Mouse (Mus musculus) olfactory bulb, adult 2 months (tissue): ENCODE measurements at regions not wholly inside any gene's neighbourhood (a gene's known extent, or its start where the extent isn't known, plus 50 kb on each side); places are given as distances from the start of the nearest gene placed in this dataset.

Experiments used
- H3K27ac ChIP-seq: fragments of 200-500 bp; 2 replicates; pipeline ENCODE4 v1.5.1; 2012; ENCODE audit warnings: low read depth, low read length; ENCODE audit not compliant: insufficient read depth
- H3K4me1 ChIP-seq: fragments of 200-500 bp; 2 replicates; pipeline ENCODE4 v1.6.1; 2012; ENCODE audit warnings: low read length; ENCODE audit not compliant: control insufficient read depth, insufficient read depth
- H3K4me3 ChIP-seq: fragments of 200-500 bp; 2 replicates; pipeline ENCODE4 v1.5.1; 2012; ENCODE audit warnings: mild to moderate bottlenecking, low read depth, low read length, moderate library complexity; ENCODE audit not compliant: insufficient read depth
- CTCF ChIP-seq: fragments of 200-500 bp; IDR thresholded peaks from 2 replicates; pipeline ENCODE4 v1.5.1; 2012; ENCODE audit warnings: low read depth, mild to moderate bottlenecking, low read length, moderate library complexity; ENCODE audit not compliant: insufficient read depth
- POLR2A ChIP-seq: fragments of 200-500 bp; IDR thresholded peaks from 2 replicates; pipeline ENCODE4 v1.6.1; 2012; ENCODE audit warnings: mild to moderate bottlenecking, low read depth, low read length, moderate library complexity; ENCODE audit not compliant: insufficient read depth
- WGBS: fragments of 180-500 bp; shearing (Covaris S2); methylation state at CpG from one replicate; pipeline ENCODE4 v1.1.7; 2018; 5-methylcytosine and 5-hydroxymethylcytosine counted together

GRCm38 (mm10) chr15:93673976-93674375 lies 78.3 kb upstream of the Prickle1 start:
- Histone ChIP-seq H3K4me3 (no peak overlapping the region), H3K4me1 (no peaks in the 10 kb centered on the region), H3K27ac (no peak overlapping the region)
- TF ChIP-seq POLR2A = no peak
- TF ChIP-seq CTCF = no peak
- WGBS = 42% methylated on average over 10 of the region's 10 CpGs

DNA sequence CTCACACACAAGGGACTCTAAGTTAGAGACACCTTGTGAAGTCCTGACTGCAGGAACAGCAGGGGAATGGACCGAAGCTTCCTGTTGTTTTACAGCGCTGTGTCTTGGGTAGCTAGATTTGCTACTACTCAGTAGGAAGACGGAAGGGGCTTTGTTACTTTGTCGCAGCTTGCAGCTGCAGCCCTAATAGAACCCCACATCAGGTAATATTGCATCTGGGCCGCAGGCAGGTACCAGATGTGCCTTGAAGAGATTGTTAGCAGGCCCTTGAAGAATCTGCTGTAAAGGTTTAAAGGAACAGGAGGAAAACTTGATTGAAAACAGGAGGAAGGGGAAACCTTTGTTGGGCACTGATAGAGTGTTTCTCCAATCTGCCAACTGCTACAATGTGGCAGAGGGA lies 68.2 kb upstream of the Prickle1 start:
- H3K27ac ChIP-seq = no peak overlapping the region
- H3K4me3 ChIP-seq = no peak overlapping the region
- no peak for TF ChIP-seq POLR2A
- TF ChIP-seq CTCF = no peak
- WGBS = 85% methylated on average over 5 of the region's 5 CpGs
- no peaks in the 10 kb centered on the region for H3K4me1 ChIP-seq

- no peaks in the 10 kb centered on the region for H3K4me1 ChIP-seq
- TF ChIP-seq CTCF (no peak), POLR2A (no peak)
- no peak overlapping the region for H3K27ac ChIP-seq
- 96% methylated on average over 1 of the region's 1 CpGs for WGBS
- no peak overlapping the region for H3K4me3 ChIP-seq
These were observed 66.9 kb upstream of the Prickle1 start for GRCm38 (mm10) chr15:93662601-93663000.

GRCm38 (mm10) chr15:93661801-93662200 lies 66.1 kb upstream of the Prickle1 start:
- H3K4me3 ChIP-seq = no peak overlapping the region
- H3K27ac ChIP-seq = no peak overlapping the region
- H3K4me1 ChIP-seq = no peaks in the 10 kb centered on the region
- no peak for TF ChIP-seq POLR2A
- TF ChIP-seq CTCF = no peak
- 95% methylated on average over 2 of the region's 2 CpGs for WGBS

DNA sequence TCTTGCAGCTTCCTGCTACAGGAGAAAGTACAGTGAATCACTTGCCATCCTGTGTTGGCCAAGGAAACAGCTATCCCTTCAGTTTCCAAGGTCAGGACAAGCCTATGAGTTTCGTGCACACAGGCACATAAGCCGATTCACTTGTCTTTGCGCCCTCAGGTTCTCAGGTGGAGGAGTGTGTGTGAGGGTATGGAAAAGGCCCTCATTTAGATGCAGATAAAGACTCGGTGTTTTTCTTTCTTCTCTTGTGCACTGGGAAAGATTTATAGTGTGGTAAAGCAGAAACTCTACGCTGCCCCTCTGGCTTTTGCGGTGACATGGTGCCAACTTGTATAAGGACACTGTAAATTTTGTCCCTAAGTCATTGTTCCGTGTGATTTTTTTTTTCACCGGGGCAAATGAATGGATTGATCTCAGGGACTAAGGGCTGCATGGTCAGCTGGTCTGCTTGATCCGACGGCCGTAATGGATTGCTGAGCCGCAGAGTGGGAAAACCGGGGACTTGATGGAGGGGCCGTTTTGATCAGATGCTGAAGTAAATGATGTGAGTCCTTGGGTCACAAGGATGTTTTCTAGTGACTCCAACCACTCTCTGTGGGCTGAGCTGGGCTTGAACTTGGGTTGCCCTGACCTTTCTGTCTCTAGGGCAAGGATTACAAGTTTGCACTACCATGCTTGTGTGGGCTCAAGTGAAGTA lies 65.4 kb upstream of the Prickle1 start:
- 96% methylated on average over 14 of the region's 14 CpGs for WGBS
- Histone ChIP-seq H3K4me1 (no peaks in the 10 kb centered on the region), H3K27ac (no peak overlapping the region), H3K4me3 (no peak overlapping the region)
- TF ChIP-seq CTCF (no peak), POLR2A (no peak)

GRCm38 (mm10) chr15:93657171-93657570 lies 61.5 kb upstream of the Prickle1 start:
- 98% methylated on average over 6 of the region's 6 CpGs for whole genome bisulfite sequencing
- TF ChIP-seq CTCF (no peak), POLR2A (no peak)
- Histone ChIP-seq H3K27ac (no peak overlapping the region), H3K4me3 (no peak overlapping the region), H3K4me1 (no peaks in the 10 kb centered on the region)

DNA sequence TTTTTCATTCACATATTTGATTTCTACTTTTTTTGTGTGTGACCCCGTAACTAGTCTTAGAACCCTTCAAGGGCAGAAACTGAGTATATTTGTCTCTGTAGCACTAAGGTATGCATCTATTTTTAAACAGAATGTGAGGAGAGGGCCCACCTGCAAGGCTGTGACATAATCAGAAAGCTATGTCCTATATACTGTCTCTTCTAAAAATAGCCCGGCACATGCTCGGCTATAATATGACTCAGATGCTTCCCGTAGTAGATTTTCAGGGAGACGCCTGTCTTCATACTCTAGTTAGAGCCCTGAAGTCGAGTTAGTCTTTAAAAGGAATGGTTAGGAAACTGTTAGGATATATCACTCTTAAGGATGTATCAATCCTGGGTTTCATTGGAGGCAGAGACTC lies 61.0 kb upstream of the Prickle1 start:
- no peak for TF ChIP-seq CTCF
- no peak for TF ChIP-seq POLR2A
- WGBS = 45% methylated on average over 6 of the region's 6 CpGs

DNA sequence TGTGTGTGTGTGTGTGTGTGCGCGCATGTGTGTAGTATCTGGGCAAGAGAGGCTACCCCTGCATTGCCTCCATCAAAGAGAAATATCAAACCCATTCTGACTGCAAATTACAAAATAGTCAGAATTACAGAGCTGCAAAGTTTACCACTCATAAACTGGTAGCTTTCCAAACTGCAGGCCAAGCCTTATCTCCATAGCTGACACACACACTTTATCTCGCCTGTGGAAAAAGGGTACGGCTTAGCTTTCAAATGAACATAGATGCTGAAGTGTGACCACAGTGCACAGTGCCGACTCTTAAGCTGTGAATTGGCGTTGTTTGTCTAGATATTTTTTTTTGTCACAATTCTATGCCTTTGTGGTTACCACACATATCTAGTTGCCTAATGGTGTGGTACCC lies 60.1 kb upstream of the Prickle1 start:
- no peak overlapping the region for H3K4me3 ChIP-seq
- H3K27ac ChIP-seq = no peak overlapping the region
- TF ChIP-seq CTCF (no peak), POLR2A (no peak)
- no peaks in the 10 kb centered on the region for H3K4me1 ChIP-seq
- 95% methylated on average over 6 of the region's 6 CpGs for WGBS

More for the DNA sequence above, 61.0 kb upstream of the Prickle1 start:
- Histone ChIP-seq H3K4me1 (no peaks in the 10 kb centered on the region), H3K27ac (no peak overlapping the region), H3K4me3 (no peak overlapping the region)

DNA sequence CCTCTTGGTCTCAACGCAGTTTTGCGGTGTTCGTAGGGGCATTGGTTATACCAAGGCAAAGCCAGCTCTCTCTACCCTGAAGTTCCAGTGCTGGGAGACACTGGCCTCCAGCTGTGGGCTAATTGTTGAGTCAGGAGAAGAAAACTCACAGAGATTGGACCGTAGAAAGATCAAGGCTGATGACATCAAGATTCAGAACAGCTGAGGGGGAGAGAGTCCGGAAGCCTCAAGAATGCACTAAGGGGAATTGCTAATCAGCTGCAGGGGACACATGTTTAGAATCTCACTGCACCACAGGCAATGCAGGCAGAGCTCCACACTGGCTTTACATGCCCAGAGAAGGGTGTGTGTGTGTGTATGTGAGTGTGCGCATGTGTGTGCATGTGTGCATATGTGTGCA lies 59.6 kb upstream of the Prickle1 start:
- WGBS = 84% methylated on average over 6 of the region's 6 CpGs
- no peak for TF ChIP-seq CTCF
- no peak for TF ChIP-seq POLR2A
- Histone ChIP-seq H3K4me1 (no peaks in the 10 kb centered on the region), H3K4me3 (no peak overlapping the region), H3K27ac (no peak overlapping the region)
